Mouse (Mus musculus) limb, embryonic 14.5 days (tissue): Measurements from ENCODE around the gene Col5a3. TPM values are rescaled to one million over a fixed set of nuclear protein-coding genes. Genes with fewer than 3 reads are reported as not detected.

ENCODE experiments used
- ATAC-seq: fragments of 200-750 bp; cut with Nextera tagmentation; 2 replicates; pipeline ENCODE4 v1.8.0; 2017; ENCODE audit warnings: low read depth, moderate number of reproducible peaks, moderate TSS enrichment; ENCODE audit not compliant: low FRiP score
- DNase-seq: peaks from one replicate; pipeline ENCODE4 v3.0.0-alpha.2; 2015; ENCODE audit warnings: low spot score
- H3K27ac ChIP-seq: fragments of 300-500 bp; sonication (generic); replicated peaks from 2 replicates; pipeline ENCODE4 v1.5.1; 2014; ENCODE audit warnings: low read depth, mild to moderate bottlenecking, low read length, moderate library complexity, mixed read lengths
- H3K27me3 ChIP-seq: fragments of 300-500 bp; sonication (generic); 2 replicates; pipeline ENCODE4 v1.6.1; 2014; ENCODE audit warnings: low read length, mixed read lengths; ENCODE audit not compliant: control insufficient read depth, insufficient read depth
- H3K36me3 ChIP-seq: fragments of 300-500 bp; sonication (generic); 2 replicates; pipeline ENCODE4 v1.6.1; 2014; ENCODE audit warnings: mild to moderate bottlenecking, low read length, moderate library complexity, mixed read lengths; ENCODE audit not compliant: control insufficient read depth, insufficient read depth
- H3K4me1 ChIP-seq: fragments of 300-500 bp; sonication (generic); 2 replicates; pipeline ENCODE4 v1.6.1; 2014; ENCODE audit warnings: antibody characterized with exemption, low read length, mixed read lengths; ENCODE audit not compliant: control insufficient read depth, insufficient read depth
- H3K4me2 ChIP-seq: fragments of 300-500 bp; sonication (generic); replicated peaks from 2 replicates; pipeline ENCODE4 v1.6.1; 2014; ENCODE audit warnings: low read depth, mild to moderate bottlenecking, low read length, moderate library complexity; ENCODE audit not compliant: severe bottlenecking
- H3K4me3 ChIP-seq: fragments of 300-500 bp; sonication (generic); replicated peaks from 2 replicates; pipeline ENCODE4 v1.5.1; 2014; ENCODE audit warnings: low read length
- H3K9ac ChIP-seq: fragments of 300-500 bp; sonication (generic); 2 replicates; pipeline ENCODE4 v1.6.1; 2014; ENCODE audit warnings: mild to moderate bottlenecking, low read depth, low read length, moderate library complexity; ENCODE audit not compliant: severe bottlenecking
- H3K9me3 ChIP-seq: fragments of 300-500 bp; sonication (generic); 2 replicates; pipeline ENCODE4 v1.6.1; 2016; ENCODE audit warnings: low read length; ENCODE audit not compliant: control insufficient read depth
- POLR2A ChIP-seq: fragments of 200-500 bp; IDR thresholded peaks from 2 replicates; pipeline ENCODE4 v1.8.0; 2012; ENCODE audit warnings: inconsistent platforms, mild to moderate bottlenecking, moderate library complexity, borderline replicate concordance; ENCODE audit not compliant: insufficient read depth, insufficient read length; ENCODE audit errors: extremely low read depth
- WGBS: fragments of 180-500 bp; shearing (Covaris S2); extraction: QIAGEN DNeasy Blood & Tissue Kit; methylation state at CpG from one replicate; pipeline ENCODE4 v1.1.7; 2014; 5-methylcytosine and 5-hydroxymethylcytosine counted together
- polyA plus RNA-seq, 2 experiments: library from polyadenylated mRNA; depleted of rRNA in 1 of 2; stranded (reverse) in 1 of 2; unstranded in 1 of 2; fragments of >200 nt; fragmentation: Nextera tagmentation in 1 of 2; extraction: Ambion mirVana in 1 of 2; gene quantifications; 2 replicates each; pipeline versions ENCODE4 v1.2.1 to v1.2.3; 2012 to 2014

The Col5a3 gene
- polyA plus RNA-seq, 2 experiments, result 4.5 to 6.7 TPM

GRCm38 (mm10) chr9:20743946-20744738, 70.7 kb downstream of the Col5a3 start:
- TF ChIP-seq POLR2A, result no peak
- peaks cover 45% of the 10 kb centered on the region for H3K27me3 ChIP-seq

GRCm38 (mm10) chr9:20740407-20740806, 74.5 kb downstream of the Col5a3 start:
- Histone ChIP-seq H3K4me3 (0 out of 2 replicates have a peak overlapping the region, but pooled peaks have one; percentile 2), H3K27ac (no peak overlapping the region), H3K9ac (no peak overlapping the region), H3K4me2 (peak overlapping the region; percentile 35; the same call in 1 of the 2 replicates), H3K27me3 (peaks cover 24% of the 10 kb centered on the region), H3K4me1 (0 out of 2 replicates have a peak, but pooled peaks cover 4% of the 10 kb centered on the region), H3K36me3 (no peaks in the 10 kb centered on the region), H3K9me3 (0 out of 2 replicates have a peak, but pooled peaks cover 3% of the 10 kb centered on the region)
- ATAC-seq (peak; percentile 81), DNase-seq (peak; percentile 63)
- no peak for TF ChIP-seq POLR2A
- 4% methylated on average over 12 of the region's 12 CpGs for WGBS

More at GRCm38 (mm10) chr9:20743946-20744738, 70.7 kb downstream of the Col5a3 start:
- Histone ChIP-seq H3K9me3 (0 out of 2 replicates have a peak, but pooled peaks cover 3% of the 10 kb centered on the region), H3K27ac (no peak overlapping the region), H3K4me3 (no peak overlapping the region), H3K4me1 (peaks cover 9% of the 10 kb centered on the region; the same call in 1 of the 2 replicates), H3K9ac (no peak overlapping the region), H3K4me2 (no peak overlapping the region), H3K36me3 (no peaks in the 10 kb centered on the region)
- DNase-seq, result no peak
- 11% methylated on average over 22 of the region's 22 CpGs for WGBS
- ATAC-seq, result no peak

GRCm38 (mm10) chr9:20738251-20738999, 76.4 kb downstream of the Col5a3 start:
- Histone ChIP-seq H3K4me3 (no peak overlapping the region), H3K27ac (no peak overlapping the region), H3K27me3 (peaks cover 5% of the 10 kb centered on the region), H3K9me3 (no peaks in the 10 kb centered on the region), H3K4me2 (no peak overlapping the region), H3K36me3 (no peaks in the 10 kb centered on the region), H3K4me1 (0 out of 2 replicates have a peak, but pooled peaks cover 4% of the 10 kb centered on the region), H3K9ac (0 out of 2 replicates have a peak overlapping the region, but pooled peaks have one; percentile 2)
- TF ChIP-seq POLR2A, result no peak
- DNase-seq (no peak), ATAC-seq (no peak)
- 52% methylated on average over 8 of the region's 8 CpGs for WGBS

GRCm38 (mm10) chr9:20737227-20737626, 77.6 kb downstream of the Col5a3 start:
- Histone ChIP-seq H3K27ac (no peak overlapping the region), H3K4me1 (0 out of 2 replicates have a peak, but pooled peaks cover 4% of the 10 kb centered on the region), H3K36me3 (no peaks in the 10 kb centered on the region), H3K27me3 (no peaks in the 10 kb centered on the region), H3K4me2 (no peak overlapping the region), H3K4me3 (no peak overlapping the region), H3K9me3 (no peaks in the 10 kb centered on the region), H3K9ac (no peak overlapping the region)
- 100% methylated on average over 2 of the region's 2 CpGs for WGBS
- DNase-seq, result no peak
- TF ChIP-seq POLR2A, result no peak
- ATAC-seq, result no peak

- Histone ChIP-seq H3K27ac (no peak overlapping the region), H3K36me3 (no peaks in the 10 kb centered on the region), H3K4me3 (no peak overlapping the region), H3K4me1 (no peaks in the 10 kb centered on the region), H3K27me3 (no peaks in the 10 kb centered on the region), H3K4me2 (no peak overlapping the region), H3K9ac (no peak overlapping the region), H3K9me3 (no peaks in the 10 kb centered on the region)
- DNase-seq, result no peak
- no peak for TF ChIP-seq POLR2A
- ATAC-seq, result no peak
- 73% methylated on average over 3 of the region's 3 CpGs for WGBS
These were observed 80.2 kb downstream of the Col5a3 start for GRCm38 (mm10) chr9:20734692-20735091.
